Comparison of ENCODE assay signal across 23 mouse cellular contexts in genomic region chr6:112955773-112956172, GRCm38 (mm10). TPM values are rescaled to one million over a fixed set of nuclear protein-coding genes. Genes with fewer than 3 reads are reported as not detected.
DNase-seq lines count a peak whose midpoint lies in the region; ATAC-seq lines count a peak whose summit lies in the region.
"Had no signal": no experiment of that assay in that cellular context is flagged by ENCODE, and none has a peak within 500 bp of the region (broad histone marks: within the 10 kb centered on the region; RNA-seq: fewer than 3 reads in every experiment).

No protein-coding gene starts in this region.

- no peak overlapping the region for H3K27ac ChIP-seq in liver, embryonic 11.5 days (ENCODE audit: low read depth, low read length)
- H3K27ac ChIP-seq: embryonic facial prominence, embryonic 12.5 days; embryonic facial prominence, embryonic 15.5 days; heart, adult 2 months; hindbrain, embryonic 13.5 days; intestine, embryonic 15.5 days had no signal

- no peaks in the 10 kb centered on the region for H3K9me3 ChIP-seq in liver, embryonic 11.5 days (ENCODE audit: control insufficient read depth, low read length)
- H3K9me3 ChIP-seq: embryonic facial prominence, embryonic 12.5 days; embryonic facial prominence, embryonic 15.5 days; hindbrain, embryonic 13.5 days; intestine, embryonic 15.5 days had no signal

- H3K36me3 ChIP-seq in liver, embryonic 11.5 days (ENCODE audit: control insufficient read depth, insufficient read depth, low read length): no peaks in the 10 kb centered on the region
- H3K36me3 ChIP-seq: embryonic facial prominence, embryonic 12.5 days; embryonic facial prominence, embryonic 15.5 days; hindbrain, embryonic 13.5 days; intestine, embryonic 15.5 days had no signal

- 25% methylated on average over 2 of the region's 2 CpGs for WGBS in liver, embryonic 11.5 days

- peak; percentile 58; the same call in 1 of the 2 replicates for ATAC-seq in liver, embryonic 11.5 days (replicated peaks; ENCODE audit: low FRiP score)
- ATAC-seq in common myeloid progenitor, adult 5-6 weeks (replicated peaks; ENCODE audit: low read depth, poor library complexity, severe bottlenecking): peak; percentile 92
- peak; percentile 83 for ATAC-seq in megakaryocyte progenitor cell, adult 5-6 weeks (replicated peaks; ENCODE audit: poor library complexity)
- ATAC-seq: CD4-positive, CD25-positive, alpha-beta regulatory T cell, adult 4 months; forebrain, embryonic 14.5 days; forebrain, postnatal 0 days; hindbrain, embryonic 16.5 days; intestine, embryonic 15.5 days had no signal

- H3K27me3 ChIP-seq in liver, embryonic 11.5 days (replicated peaks; ENCODE audit: control insufficient read depth, insufficient read depth, low read length): no peaks in the 10 kb centered on the region
- H3K27me3 ChIP-seq: embryonic facial prominence, embryonic 12.5 days; embryonic facial prominence, embryonic 15.5 days; hindbrain, embryonic 13.5 days; intestine, embryonic 15.5 days had no signal

- H3K4me1 ChIP-seq in liver, embryonic 11.5 days (replicated peaks; ENCODE audit: control insufficient read depth, insufficient read depth, low read length): no peaks in the 10 kb centered on the region; the same call in none of the 2 replicates
- H3K4me1 ChIP-seq: intestine, embryonic 15.5 days had no signal

- H3K4me3 ChIP-seq in liver, embryonic 11.5 days (ENCODE audit: low read depth, low read length): no peak overlapping the region
- H3K4me3 ChIP-seq: embryonic facial prominence, embryonic 12.5 days; embryonic facial prominence, embryonic 15.5 days; heart, adult 2 months; hindbrain, embryonic 13.5 days; intestine, embryonic 15.5 days had no signal

- H3K4me2 ChIP-seq in liver, embryonic 11.5 days: no peak overlapping the region
- H3K4me2 ChIP-seq: embryonic facial prominence, embryonic 12.5 days; embryonic facial prominence, embryonic 15.5 days; heart, embryonic 11.5 days; hindbrain, embryonic 13.5 days; intestine, embryonic 15.5 days had no signal

- DNase-seq in liver, embryonic 11.5 days (ENCODE audit: low spot score): no peak
- DNase-seq in liver: no peak
- DNase-seq in heart, postnatal 4 days: no peak
- DNase-seq in heart, adult 8-10 months (ENCODE audit: low spot score): no peak
- DNase-seq: adrenal gland, postnatal 10 days; adrenal gland, postnatal 36 days; cerebellum, adult 18-20 months; cerebellum, adult 9-10 months; cerebellum, postnatal 14 days; forebrain, postnatal 0 days; gastrocnemius, postnatal 25 days; heart, adult 2 months; kidney, adult 11 months had no signal

- H3K9ac ChIP-seq in liver, embryonic 11.5 days (ENCODE audit: low read depth, low read length): no peak overlapping the region
- H3K9ac ChIP-seq: embryonic facial prominence, embryonic 12.5 days; embryonic facial prominence, embryonic 15.5 days; forebrain, postnatal 0 days; hindbrain, embryonic 13.5 days; intestine, embryonic 15.5 days had no signal

RNA-seq across cellular contexts. Expression of gene Srgap3, which starts 8.7 kb away (rescaled TPM):
- polyA plus RNA-seq in liver, embryonic 11.5 days (2014; fragmentation: Nextera tagmentation; extraction: Ambion mirVana): 2.3 and 3.5 TPM in 2 replicates
- 2.5 and 8.0 TPM in 2 replicates for total RNA-seq in common myeloid progenitor, adult 5-6 weeks (2017)
- 2.0 and 2.5 TPM in 2 replicates for total RNA-seq in megakaryocyte progenitor cell, adult 5-6 weeks (2015)
- total RNA-seq in megakaryocyte progenitor cell, adult 5-6 weeks (2017): 0.79 and 1.9 TPM in 2 replicates
- total RNA-seq in heart, postnatal 4 days (2021): 1 to 10 TPM; 2.9 to 3.0 TPM
- under 1 TPM; 0.65 to 0.90 (median 0.77) TPM for total RNA-seq in heart, adult 8-10 months (2022)
